Mouse (Mus musculus) embryonic fibroblast, embryonic 13.5 days (primary cell): ENCODE results near the gene Prkrip1. TPM values are rescaled to one million over a fixed set of nuclear protein-coding genes. Genes with fewer than 3 reads are reported as not detected.

Experiments
- H3K27ac ChIP-seq: 2 replicates; pipeline ENCODE4 v1.5.1; 2012; ENCODE audit warnings: low read length, control low read depth, inconsistent platforms; ENCODE audit not compliant: insufficient read depth
- H3K4me1 ChIP-seq: 2 replicates; pipeline ENCODE4 v1.6.1; 2011; ENCODE audit warnings: low read length; ENCODE audit not compliant: control insufficient read depth, insufficient read depth
- H3K4me3 ChIP-seq: 2 replicates; pipeline ENCODE4 v1.5.1; 2011; ENCODE audit warnings: mild to moderate bottlenecking, control low read depth, low read length; ENCODE audit not compliant: insufficient read depth
- CTCF ChIP-seq: IDR thresholded peaks from 2 replicates; pipeline ENCODE4 v1.5.1; 2011; ENCODE audit warnings: mild to moderate bottlenecking, control low read depth, low read length, moderate library complexity, borderline replicate concordance; ENCODE audit not compliant: insufficient read depth
- POLR2A ChIP-seq: IDR thresholded peaks from 2 replicates; pipeline ENCODE4 v1.6.1; 2011; ENCODE audit warnings: low read depth, mild to moderate bottlenecking, control low read depth, low read length, moderate library complexity
- polyA plus RNA-seq: library from polyadenylated mRNA; stranded (reverse); fragments of >200 nt; gene quantifications from 2 replicates; pipeline ENCODE4 v1.2.4, GENCODE M21; 2011; ENCODE audit warnings: low read depth; ENCODE audit not compliant: missing spikeins, insufficient read length

Prkrip1 gene
- 39.4 TPM in 2 replicates for polyA plus RNA-seq

GRCm38 (mm10) chr5:136198474-136199391 is at the start of gene Prkrip1:
Prkrip1 (minus strand) TSS chr5:136198963.
- Histone ChIP-seq H3K4me3 (peak within 1 kb of the TSS; percentile 90), H3K27ac (peak within 1 kb of the TSS; percentile 88)
- TF ChIP-seq POLR2A (peak; percentile 72), CTCF (no peak)

GRCm38 (mm10) chr5:136248441-136248840 is 49.7 kb upstream of the Prkrip1 start:
- Histone ChIP-seq H3K4me3 (no peak overlapping the region), H3K27ac (no peak overlapping the region), H3K4me1 (no peaks in the 10 kb centered on the region)
- no peak for TF ChIP-seq CTCF
- no peak for TF ChIP-seq POLR2A

More at GRCm38 (mm10) chr5:136198474-136199391, at the start of gene Prkrip1:
- H3K4me1 ChIP-seq: no peaks in the 10 kb centered on the region

GRCm38 (mm10) chr5:136246452-136246838 is 47.7 kb upstream of the Prkrip1 start, which contains the start of gene Sh2b2:
Sh2b2 (minus strand) TSS chr5:136246556.
- Histone ChIP-seq H3K27ac (no peak within 1 kb of the TSS), H3K4me1 (no peaks in the 10 kb centered on the region), H3K4me3 (peak within 1 kb of the TSS; percentile 54; the same call in 1 of the 2 replicates)
- TF ChIP-seq CTCF: no peak
- TF ChIP-seq POLR2A: no peak

- no peak for TF ChIP-seq CTCF
- TF ChIP-seq POLR2A: no peak
- H3K4me1 ChIP-seq: no peaks in the 10 kb centered on the region
- H3K4me3 ChIP-seq: peak overlapping the region; percentile 54; the same call in 1 of the 2 replicates
- H3K27ac ChIP-seq: no peak overlapping the region
These were observed 47.0 kb upstream of the Prkrip1 start for GRCm38 (mm10) chr5:136245541-136246451.

- no peaks in the 10 kb centered on the region for H3K4me1 ChIP-seq
- TF ChIP-seq POLR2A (peak; percentile 62), CTCF (no peak)
These were observed 46.2 kb upstream of the Prkrip1 start for GRCm38 (mm10) chr5:136244762-136245540.

GRCm38 (mm10) chr5:136243851-136244761 is 45.3 kb upstream of the Prkrip1 start:
- Histone ChIP-seq H3K4me3 (peak overlapping the region; percentile 61), H3K4me1 (no peaks in the 10 kb centered on the region), H3K27ac (no peak overlapping the region)
- TF ChIP-seq CTCF: no peak
- no peak for TF ChIP-seq POLR2A

More at GRCm38 (mm10) chr5:136244762-136245540, 46.2 kb upstream of the Prkrip1 start:
- Histone ChIP-seq H3K4me3 (peak overlapping the region; percentile 61), H3K27ac (peak overlapping the region; percentile 86)

- TF ChIP-seq CTCF: no peak
- no peak for TF ChIP-seq POLR2A
- Histone ChIP-seq H3K4me3 (no peak overlapping the region), H3K4me1 (no peaks in the 10 kb centered on the region), H3K27ac (no peak overlapping the region)
These were observed 42.4 kb upstream of the Prkrip1 start for GRCm38 (mm10) chr5:136241161-136241560.

GRCm38 (mm10) chr5:136240381-136240780 is 41.6 kb upstream of the Prkrip1 start:
- Histone ChIP-seq H3K4me1 (no peaks in the 10 kb centered on the region), H3K27ac (no peak overlapping the region), H3K4me3 (no peak overlapping the region)
- TF ChIP-seq CTCF (no peak), POLR2A (no peak)
